Mouse (Mus musculus) stomach, postnatal 0 days (tissue): Measurements from ENCODE around the gene Usp15. TPM values are rescaled to one million over a fixed set of nuclear protein-coding genes. Genes with fewer than 3 reads are reported as not detected.

Source experiments
- ATAC-seq: fragments of 200-750 bp; cut with Nextera tagmentation; 2 replicates; pipeline ENCODE4 v1.8.0; 2017; ENCODE audit not compliant: low FRiP score, low TSS enrichment
- DNase-seq: peaks from one replicate; pipeline ENCODE4 v3.0.0-alpha.2; 2016; ENCODE audit warnings: low spot score
- H3K27ac ChIP-seq: fragments of 300-500 bp; sonication (generic); replicated peaks from 2 replicates; pipeline ENCODE4 v1.5.1; 2014; ENCODE audit warnings: mild to moderate bottlenecking, control low read depth
- H3K27me3 ChIP-seq: fragments of 300-500 bp; sonication (generic); 2 replicates; pipeline ENCODE4 v1.6.1; 2014; ENCODE audit warnings: low read length; ENCODE audit not compliant: control insufficient read depth, insufficient read depth
- H3K36me3 ChIP-seq: fragments of 300-500 bp; sonication (generic); 2 replicates; pipeline ENCODE4 v1.6.1; 2014; ENCODE audit warnings: low read length, mixed read lengths; ENCODE audit not compliant: control insufficient read depth, insufficient read depth
- H3K4me1 ChIP-seq: fragments of 300-500 bp; sonication (generic); replicated peaks from 2 replicates; pipeline ENCODE4 v1.6.1; 2014; ENCODE audit warnings: antibody characterized with exemption; ENCODE audit not compliant: control insufficient read depth, insufficient read depth
- H3K4me2 ChIP-seq: fragments of 300-500 bp; sonication (generic); replicated peaks from 2 replicates; pipeline ENCODE4 v1.6.1; 2014; ENCODE audit warnings: low read depth, mild to moderate bottlenecking, control low read depth, moderate library complexity
- H3K4me3 ChIP-seq: fragments of 300-500 bp; sonication (generic); 2 replicates; pipeline ENCODE4 v1.5.1; 2014; ENCODE audit warnings: low read depth, low read length, control low read depth
- H3K9ac ChIP-seq: fragments of 300-500 bp; sonication (generic); 2 replicates; pipeline ENCODE4 v1.6.1; 2014; ENCODE audit warnings: mild to moderate bottlenecking, low read length, control low read depth, mixed read lengths
- H3K9me3 ChIP-seq: fragments of 300-500 bp; sonication (generic); 2 replicates; pipeline ENCODE4 v1.6.1; 2016; ENCODE audit warnings: low read length; ENCODE audit not compliant: control insufficient read depth
- CTCF ChIP-seq: IDR thresholded peaks from 2 replicates; pipeline ENCODE4 v1.5.1; 2016; ENCODE audit warnings: antibody characterized with exemption, low read depth, mild to moderate bottlenecking, moderate library complexity
- EP300 ChIP-seq: optimal IDR thresholded peaks from 2 replicates; pipeline ENCODE3; 2016; ENCODE audit warnings: antibody characterized with exemption
- WGBS: fragments of 180-500 bp; shearing (Covaris S2); extraction: QIAGEN DNeasy Blood & Tissue Kit; methylation state at CpG from one replicate; pipeline ENCODE4 v1.1.7; 2014; 5-methylcytosine and 5-hydroxymethylcytosine counted together
- polyA plus RNA-seq: library from polyadenylated mRNA; unstranded; fragments of >200 nt; fragmentation: Nextera tagmentation; extraction: Ambion mirVana; gene quantifications from 2 replicates; pipeline ENCODE4 v1.2.1, GENCODE M21; 2015

Usp15 gene
- polyA plus RNA-seq, 1 experiment from 2014 or later = 55.7 TPM

GRCm38 (mm10) chr10:123201981-123202758 lies 5.4 kb upstream of the Usp15 start:
- H3K4me2 ChIP-seq = no peak overlapping the region
- H3K36me3 ChIP-seq = no peaks in the 10 kb centered on the region
- DNase-seq (no peak), ATAC-seq (no peak)
- no peak overlapping the region for H3K9ac ChIP-seq
- 69% methylated on average over 23 of the region's 23 CpGs for WGBS
- no peaks in the 10 kb centered on the region for H3K9me3 ChIP-seq
- no peaks in the 10 kb centered on the region for H3K4me1 ChIP-seq
- H3K27ac ChIP-seq = no peak overlapping the region
- no peak for TF ChIP-seq EP300
- TF ChIP-seq CTCF = no peak
- no peaks in the 10 kb centered on the region for H3K27me3 ChIP-seq
- no peak overlapping the region for H3K4me3 ChIP-seq

GRCm38 (mm10) chr10:123201436-123201835 lies 4.6 kb upstream of the Usp15 start:
- no peaks in the 10 kb centered on the region for H3K4me1 ChIP-seq
- ATAC-seq = no peak
- H3K9me3 ChIP-seq = no peaks in the 10 kb centered on the region
- H3K36me3 ChIP-seq = no peaks in the 10 kb centered on the region
- H3K4me3 ChIP-seq = no peak overlapping the region
- TF ChIP-seq EP300 = no peak
- TF ChIP-seq CTCF = no peak
- no peak overlapping the region for H3K9ac ChIP-seq
- no peaks in the 10 kb centered on the region for H3K27me3 ChIP-seq
- no peak overlapping the region for H3K4me2 ChIP-seq
- 89% methylated on average over 5 of the region's 5 CpGs for WGBS
- no peak for DNase-seq
- H3K27ac ChIP-seq = no peak overlapping the region

- no peak for ATAC-seq
Observed at GRCm38 (mm10) chr10:123200996-123201395, 4.2 kb upstream of the Usp15 start.

GRCm38 (mm10) chr10:123200320-123200659 lies 3.5 kb upstream of the Usp15 start:
- H3K9ac ChIP-seq = no peak overlapping the region
- no peaks in the 10 kb centered on the region for H3K4me1 ChIP-seq
- H3K27me3 ChIP-seq = no peaks in the 10 kb centered on the region
- H3K9me3 ChIP-seq = no peaks in the 10 kb centered on the region
- H3K27ac ChIP-seq = no peak overlapping the region
- no peaks in the 10 kb centered on the region for H3K36me3 ChIP-seq
- WGBS = 76% methylated on average over 8 of the region's 8 CpGs
- H3K4me2 ChIP-seq = no peak overlapping the region
- no peak for DNase-seq
- TF ChIP-seq EP300 (no peak), CTCF (no peak)
- ATAC-seq = no peak
- H3K4me3 ChIP-seq = no peak overlapping the region

More at GRCm38 (mm10) chr10:123200996-123201395, 4.2 kb upstream of the Usp15 start:
- Histone ChIP-seq H3K4me3 (no peak overlapping the region), H3K9ac (no peak overlapping the region), H3K27me3 (no peaks in the 10 kb centered on the region), H3K4me2 (no peak overlapping the region), H3K4me1 (no peaks in the 10 kb centered on the region), H3K27ac (no peak overlapping the region), H3K9me3 (no peaks in the 10 kb centered on the region), H3K36me3 (no peaks in the 10 kb centered on the region)
- no peak for DNase-seq
- no peak for TF ChIP-seq EP300
- TF ChIP-seq CTCF = no peak
- WGBS = 91% methylated on average over 5 of the region's 5 CpGs

- no peak for ATAC-seq
Observed at GRCm38 (mm10) chr10:123199615-123200319, 3.0 kb upstream of the Usp15 start.

GRCm38 (mm10) chr10:123199119-123199518 lies 2.3 kb upstream of the Usp15 start:
- no peak for ATAC-seq
- Histone ChIP-seq H3K4me2 (no peak overlapping the region), H3K9me3 (no peaks in the 10 kb centered on the region), H3K27ac (no peak overlapping the region), H3K36me3 (no peaks in the 10 kb centered on the region), H3K9ac (no peak overlapping the region), H3K4me3 (no peak overlapping the region), H3K27me3 (no peaks in the 10 kb centered on the region), H3K4me1 (no peaks in the 10 kb centered on the region)
- TF ChIP-seq CTCF (no peak), EP300 (no peak)
- 55% methylated on average over 3 of the region's 3 CpGs for WGBS
- no peak for DNase-seq

More at GRCm38 (mm10) chr10:123199615-123200319, 3.0 kb upstream of the Usp15 start:
- no peaks in the 10 kb centered on the region for H3K4me1 ChIP-seq
- TF ChIP-seq CTCF (no peak), EP300 (no peak)
- WGBS = 81% methylated on average over 19 of the region's 19 CpGs
- no peak overlapping the region for H3K4me3 ChIP-seq
- no peak for DNase-seq
- no peak overlapping the region for H3K9ac ChIP-seq
- H3K36me3 ChIP-seq = no peaks in the 10 kb centered on the region
- no peak overlapping the region for H3K27ac ChIP-seq
- H3K4me2 ChIP-seq = no peak overlapping the region
- no peaks in the 10 kb centered on the region for H3K27me3 ChIP-seq
- H3K9me3 ChIP-seq = no peaks in the 10 kb centered on the region
